Mouse (Mus musculus) C2C12 (cell line): ENCODE data around the gene Ick.

Source experiments
- CTCF ChIP-seq: IDR thresholded peaks from one replicate; pipeline ENCODE4 v1.5.1; 2011; ENCODE audit not compliant: control insufficient read depth, insufficient read depth, insufficient read length
- MAX ChIP-seq: IDR thresholded peaks from one replicate; pipeline ENCODE4 v1.6.1; 2011; ENCODE audit warnings: mild to moderate bottlenecking, control low read depth
- MYOD1 ChIP-seq: IDR thresholded peaks from one replicate; pipeline ENCODE4 v1.6.1; 2011; ENCODE audit warnings: low read depth; ENCODE audit not compliant: control insufficient read depth, insufficient read length
- USF1 ChIP-seq: IDR thresholded peaks from one replicate; pipeline ENCODE4 v1.6.1; 2011; ENCODE audit warnings: low read depth, mild to moderate bottlenecking, control low read depth, moderate library complexity

- TF ChIP-seq CTCF (no peak), USF1 (no peak), MAX (no peak), MYOD1 (no peak)
Observed at GRCm38 (mm10) chr9:78103965-78104560, 4.9 kb upstream of the Ick start.
